Mouse (Mus musculus) MEL (cell line): ENCODE measurements at regions not wholly inside any gene's neighbourhood (a gene's known extent, or its start where the extent isn't known, plus 50 kb on each side); places are given as distances from the start of the nearest gene placed in this dataset.

ENCODE experiments used
- DNase-seq: peaks from one replicate; pipeline ENCODE4 v3.0.0; 2011; ENCODE audit warnings: low read depth, low spot score
- H3K27ac ChIP-seq: 2 replicates; pipeline ENCODE4 v1.5.1; 2012; ENCODE audit warnings: low read depth, mild to moderate bottlenecking, control low read depth, low read length, moderate library complexity; ENCODE audit not compliant: control insufficient read depth
- H3K27me3 ChIP-seq, 2 experiments: fragments of 150-350 bp in 1 of 2; sonication (generic) in 1 of 2; 2 replicates each; pipeline ENCODE4 v1.6.1; 2012; ENCODE audit warnings: low read length in 2 of 2, mild to moderate bottlenecking in 2 of 2, improper control_type of control experiment in 1 of 2, moderate library complexity in 1 of 2; ENCODE audit not compliant: insufficient read depth in 2 of 2, control insufficient read depth in 1 of 2
- H3K36me3 ChIP-seq, 2 experiments: 2 replicates each; pipeline ENCODE4 v1.6.1; 2012 to 2014; ENCODE audit warnings: low read length in 2 of 2, improper control_type of control experiment in 1 of 2, inconsistent platforms in 1 of 2, mild to moderate bottlenecking in 1 of 2; ENCODE audit not compliant: insufficient read depth in 2 of 2, control insufficient read depth in 1 of 2
- H3K4me1 ChIP-seq, 2 experiments: fragments of 150-350 bp in 1 of 2; sonication (generic) in 1 of 2; 2 replicates each; pipeline ENCODE4 v1.6.1; 2012; ENCODE audit warnings: low read length in 2 of 2, improper control_type of control experiment in 1 of 2, mild to moderate bottlenecking in 1 of 2; ENCODE audit not compliant: insufficient read depth in 2 of 2, control insufficient read depth in 1 of 2
- H3K4me3 ChIP-seq, 2 experiments: fragments of 150-350 bp in 1 of 2; sonication (generic) in 1 of 2; 2 replicates each; pipeline ENCODE4 v1.5.1; 2012; ENCODE audit warnings: low read depth in 2 of 2, low read length in 2 of 2, mild to moderate bottlenecking in 2 of 2, moderate library complexity in 2 of 2, control low read depth in 1 of 2, improper control_type of control experiment in 1 of 2; ENCODE audit not compliant: control insufficient read depth in 1 of 2, insufficient read depth in 1 of 2
- H3K79me2 ChIP-seq: 2 replicates; pipeline ENCODE4 v1.6.1; 2012; ENCODE audit warnings: mild to moderate bottlenecking, low read length, moderate library complexity; ENCODE audit not compliant: control insufficient read depth, poor library complexity, insufficient read depth
- H3K9ac ChIP-seq: 2 replicates; pipeline ENCODE4 v1.6.1; 2012; ENCODE audit warnings: low read depth, mild to moderate bottlenecking, control low read depth, low read length, moderate library complexity; ENCODE audit not compliant: control insufficient read depth, poor library complexity, severe bottlenecking
- H3K9me3 ChIP-seq: fragments of 150-350 bp; sonication (generic); replicated peaks from 2 replicates; pipeline ENCODE4 v1.6.1; 2012; ENCODE audit warnings: mild to moderate bottlenecking, low read length, improper control_type of control experiment, moderate library complexity; ENCODE audit not compliant: insufficient read depth
- BHLHE40 ChIP-seq: IDR thresholded peaks from 2 replicates; pipeline ENCODE4 v1.6.1; 2012; ENCODE audit warnings: low read depth, mild to moderate bottlenecking, inconsistent platforms, low read length, improper control_type of control experiment, borderline replicate concordance
- CHD1 ChIP-seq: IDR thresholded peaks from 2 replicates; pipeline ENCODE4 v1.6.1; 2012; ENCODE audit warnings: low read depth, mild to moderate bottlenecking, inconsistent platforms, low read length, improper control_type of control experiment
- CHD2 ChIP-seq: IDR thresholded peaks from 2 replicates; pipeline ENCODE4 v1.6.1; 2011; ENCODE audit warnings: low read length, improper control_type of control experiment
- CTCF ChIP-seq, 3 experiments: IDR thresholded peaks in 2 of 3; conservative IDR thresholded peaks in 1 of 3; 2 replicates each; pipeline ENCODE4 v1.5.1; 2011 to 2012; ENCODE audit warnings: low read length in 3 of 3, low read depth in 2 of 3, mild to moderate bottlenecking in 2 of 3, improper control_type of control experiment in 1 of 3, inconsistent platforms in 1 of 3, mixed read lengths in 1 of 3, moderate library complexity in 1 of 3; ENCODE audit not compliant: control insufficient read depth in 1 of 3, insufficient read depth in 1 of 3, poor library complexity in 1 of 3, severe bottlenecking in 1 of 3
- ELF1 ChIP-seq: IDR thresholded peaks from 2 replicates; pipeline ENCODE4 v1.6.1; 2014; ENCODE audit warnings: low read depth, mild to moderate bottlenecking, inconsistent platforms, low read length, improper control_type of control experiment, moderate library complexity
- ETS1 ChIP-seq: IDR thresholded peaks from 2 replicates; pipeline ENCODE4 v1.6.1; 2012; ENCODE audit warnings: low read depth, mild to moderate bottlenecking, inconsistent platforms, low read length, improper control_type of control experiment, moderate library complexity
- GABPA ChIP-seq: IDR thresholded peaks from 2 replicates; pipeline ENCODE4 v1.6.1; 2012; ENCODE audit warnings: low read depth, mild to moderate bottlenecking, inconsistent platforms, low read length, improper control_type of control experiment, moderate library complexity
- KAT2A ChIP-seq: conservative IDR thresholded peaks from 2 replicates; pipeline ENCODE4 v1.6.1; 2012; ENCODE audit warnings: low read depth, low read length, improper control_type of control experiment, inconsistent platforms
- MAFK ChIP-seq: IDR thresholded peaks from 2 replicates; pipeline ENCODE4 v1.6.1; 2011; ENCODE audit warnings: low read depth, mild to moderate bottlenecking, low read length, improper control_type of control experiment, borderline replicate concordance
- MAX ChIP-seq: IDR thresholded peaks from 2 replicates; pipeline ENCODE4 v1.6.1; 2011; ENCODE audit warnings: low read length, improper control_type of control experiment
- MAZ ChIP-seq: IDR thresholded peaks from 2 replicates; pipeline ENCODE4 v1.6.1; 2012; ENCODE audit warnings: low read depth, mild to moderate bottlenecking, inconsistent platforms, low read length, improper control_type of control experiment
- MEF2A ChIP-seq: IDR thresholded peaks from 2 replicates; pipeline ENCODE4 v1.6.1; 2014; ENCODE audit warnings: low read depth, mild to moderate bottlenecking, inconsistent platforms, low read length, improper control_type of control experiment; ENCODE audit not compliant: poor library complexity, insufficient replicate concordance, severe bottlenecking; ENCODE audit errors: extremely low read depth
- MXI1 ChIP-seq: IDR thresholded peaks from 2 replicates; pipeline ENCODE4 v1.6.1; 2011; ENCODE audit warnings: mild to moderate bottlenecking, low read depth, low read length, improper control_type of control experiment
- MYB ChIP-seq: IDR thresholded peaks from 2 replicates; pipeline ENCODE4 v1.6.1; 2011; ENCODE audit warnings: mild to moderate bottlenecking, low read depth, low read length, improper control_type of control experiment
- NELFE ChIP-seq: IDR thresholded peaks from 2 replicates; pipeline ENCODE4 v1.6.1; 2011; ENCODE audit warnings: low read depth, low read length, improper control_type of control experiment
- POLR2AphosphoS2 ChIP-seq: IDR thresholded peaks from 2 replicates; pipeline ENCODE4 v1.6.1; 2011; ENCODE audit warnings: low read length, improper control_type of control experiment
- POLR2AphosphoS5 ChIP-seq: IDR thresholded peaks from 2 replicates; pipeline ENCODE4 v1.6.1; 2012; ENCODE audit warnings: low read depth, borderline replicate concordance, mild to moderate bottlenecking, inconsistent platforms, low read length, moderate library complexity, mixed read lengths
- RAD21 ChIP-seq: IDR thresholded peaks from 2 replicates; pipeline ENCODE4 v1.6.1; 2011; ENCODE audit warnings: mild to moderate bottlenecking, low read depth, low read length, improper control_type of control experiment
- SIN3A ChIP-seq: IDR thresholded peaks from 2 replicates; pipeline ENCODE4 v1.6.1; 2012; ENCODE audit warnings: low read length, improper control_type of control experiment, inconsistent platforms
- SMC3 ChIP-seq: IDR thresholded peaks from 2 replicates; pipeline ENCODE4 v1.6.1; 2011; ENCODE audit warnings: low read depth, low read length, improper control_type of control experiment
- TCF12 ChIP-seq: IDR thresholded peaks from 2 replicates; pipeline ENCODE4 v1.6.1; 2014; ENCODE audit warnings: low read depth, mild to moderate bottlenecking, inconsistent platforms, low read length, improper control_type of control experiment, moderate library complexity
- UBTF ChIP-seq: IDR thresholded peaks from 2 replicates; pipeline ENCODE4 v1.6.1; 2012; ENCODE audit warnings: low read depth, mild to moderate bottlenecking, inconsistent platforms, low read length, improper control_type of control experiment, moderate library complexity, borderline replicate concordance; ENCODE audit not compliant: insufficient read depth
- USF1 ChIP-seq: IDR thresholded peaks from 2 replicates; pipeline ENCODE4 v1.6.1; 2014; ENCODE audit warnings: low read depth, mild to moderate bottlenecking, inconsistent platforms, low read length, improper control_type of control experiment, moderate library complexity
- USF2 ChIP-seq, 2 experiments: IDR thresholded peaks; 2 replicates each; pipeline ENCODE4 v1.6.1; 2011 to 2012; ENCODE audit warnings: improper control_type of control experiment in 2 of 2, low read length in 2 of 2, borderline replicate concordance in 1 of 2, inconsistent platforms in 1 of 2, low read depth in 1 of 2, mild to moderate bottlenecking in 1 of 2; ENCODE audit not compliant: insufficient read depth in 1 of 2
- ZC3H11A ChIP-seq: IDR thresholded peaks from 2 replicates; pipeline ENCODE4 v1.6.1; 2012; ENCODE audit warnings: low read depth, mild to moderate bottlenecking, inconsistent platforms, low read length, improper control_type of control experiment
- ZKSCAN1 ChIP-seq: IDR thresholded peaks from 2 replicates; pipeline ENCODE4 v1.6.1; 2012; ENCODE audit warnings: low read depth, mild to moderate bottlenecking, inconsistent platforms, low read length, improper control_type of control experiment, moderate library complexity
- ZMIZ1 ChIP-seq: IDR thresholded peaks from 2 replicates; pipeline ENCODE4 v1.6.1; 2012; ENCODE audit warnings: low read depth, mild to moderate bottlenecking, inconsistent platforms, low read length, improper control_type of control experiment, moderate library complexity

DNA sequence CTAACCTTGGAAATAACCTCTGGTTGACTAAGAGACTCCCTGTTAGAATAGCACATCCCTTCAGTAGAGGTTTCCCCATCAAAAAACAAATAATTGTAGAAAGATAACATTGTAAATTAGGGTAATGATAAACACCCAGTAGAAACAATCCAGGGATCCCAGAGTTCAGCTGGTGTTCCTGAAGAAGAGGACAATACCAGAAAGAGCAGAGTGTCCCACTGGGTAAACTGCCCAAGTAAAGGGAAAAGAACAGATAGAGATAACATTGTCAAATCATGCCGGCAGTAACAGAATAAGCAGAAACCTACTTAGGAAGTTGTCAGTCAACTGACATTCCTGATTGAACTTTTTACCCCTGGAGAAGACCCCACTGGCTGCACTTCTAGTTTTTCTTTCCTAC lies 440.1 kb downstream of the Cdh11 start:
- TF ChIP-seq USF2 (IDR thresholded peaks at IDR 0.05; ENCODE audit: borderline replicate concordance in 1 of 2, insufficient read depth in 1 of 2, low read depth in 1 of 2, low read length in 2 of 2) (no peak), USF1 (no peak), MAFK (no peak), CHD1 (no peak), ELF1 (no peak), MXI1 (no peak)
- no peaks in the 10 kb centered on the region for H3K36me3 ChIP-seq
- no peak for DNase-seq
- H3K4me1 ChIP-seq, result no peaks in the 10 kb centered on the region
- no peaks in the 10 kb centered on the region for H3K27me3 ChIP-seq
- no peak overlapping the region for H3K9ac ChIP-seq
- H3K27ac ChIP-seq, result no peak overlapping the region
- H3K9me3 ChIP-seq, result no peaks in the 10 kb centered on the region
- no peak overlapping the region for H3K4me3 ChIP-seq
- H3K79me2 ChIP-seq, result no peaks in the 10 kb centered on the region

DNA sequence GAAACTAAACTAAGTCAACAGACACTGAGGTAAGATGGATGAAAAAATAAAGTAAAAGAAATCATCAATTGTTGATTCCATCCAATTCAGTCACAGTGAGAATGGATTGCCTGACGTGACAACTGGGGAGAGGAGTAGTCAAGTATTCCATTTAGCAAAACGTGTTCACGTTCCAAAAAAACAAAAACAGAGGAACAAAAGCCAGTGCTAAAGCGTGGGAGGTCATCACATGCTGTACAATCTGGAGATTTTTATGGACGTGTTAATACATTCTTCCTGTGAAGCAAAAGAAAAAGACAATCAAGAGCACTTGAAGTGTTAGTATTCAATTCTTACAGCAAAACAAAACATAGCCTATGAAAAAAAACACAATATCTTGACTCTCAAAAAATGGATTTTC lies 452.9 kb downstream of the Cdh11 start:
- Histone ChIP-seq H3K9ac (no peak overlapping the region), H3K4me3 (no peak overlapping the region)

DNA sequence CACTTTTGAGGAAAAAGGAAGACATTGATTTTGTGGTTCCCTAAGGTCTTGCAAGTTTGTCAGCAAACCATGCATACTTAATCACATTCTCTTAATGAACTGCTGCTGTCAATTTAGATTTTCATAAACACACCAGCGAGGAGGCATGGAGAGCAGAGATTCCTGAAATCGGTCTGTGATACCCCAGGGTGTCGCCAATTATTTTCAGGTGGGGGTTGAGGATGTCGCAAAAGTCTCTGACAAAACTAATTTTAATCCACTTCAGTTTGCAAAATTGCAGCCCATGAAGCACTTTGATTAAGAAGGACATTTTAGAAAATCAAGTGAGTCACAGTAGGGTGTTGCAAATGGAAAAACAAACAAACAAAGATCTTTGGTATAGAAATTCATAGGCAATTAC lies 454.3 kb downstream of the Cdh11 start:
- Histone ChIP-seq H3K79me2 (no peaks in the 10 kb centered on the region), H3K36me3 (no peaks in the 10 kb centered on the region)
- TF ChIP-seq USF1, result no peak
- no peak for TF ChIP-seq CHD2
- TF ChIP-seq UBTF, result no peak
- TF ChIP-seq ZC3H11A, result no peak
- no peak for TF ChIP-seq ZKSCAN1
- TF ChIP-seq MYB, result no peak
- TF ChIP-seq ETS1, result no peak
- TF ChIP-seq GABPA, result no peak
- no peak for TF ChIP-seq SIN3A
- TF ChIP-seq KAT2A, result no peak
- TF ChIP-seq MEF2A, result no peak
- no peak for TF ChIP-seq NELFE
- TF ChIP-seq MAZ, result no peak
- no peak for TF ChIP-seq CTCF (IDR thresholded peaks at IDR 0.05 in 2 of 3, conservative IDR thresholded peaks at IDR 0.05 in 1 of 3; ENCODE audit: control insufficient read depth in 1 of 3, insufficient read depth in 1 of 3, low read depth in 2 of 3, low read length in 3 of 3, poor library complexity in 1 of 3, severe bottlenecking in 1 of 3)
- TF ChIP-seq, all 39 proteins: peak for 0
- Histone ChIP-seq H3K4me3 (no peak overlapping the region), H3K9ac (no peak overlapping the region), H3K27ac (no peak overlapping the region), H3K4me1 (no peaks in the 10 kb centered on the region), H3K27me3 (no peaks in the 10 kb centered on the region), H3K9me3 (no peaks in the 10 kb centered on the region)
- no peak for DNase-seq

More for the DNA sequence above, 452.9 kb downstream of the Cdh11 start:
- no peaks in the 10 kb centered on the region for H3K4me1 ChIP-seq
- no peaks in the 10 kb centered on the region for H3K9me3 ChIP-seq
- H3K36me3 ChIP-seq, result no peaks in the 10 kb centered on the region
- DNase-seq, result no peak
- no peaks in the 10 kb centered on the region for H3K27me3 ChIP-seq
- H3K79me2 ChIP-seq, result no peaks in the 10 kb centered on the region
- H3K27ac ChIP-seq, result no peak overlapping the region
- TF ChIP-seq MAFK, result no peak
- TF ChIP-seq BHLHE40, result no peak
- TF ChIP-seq KAT2A, result no peak
- TF ChIP-seq POLR2AphosphoS5, result no peak
- TF ChIP-seq ZKSCAN1, result no peak
- no peak for TF ChIP-seq ELF1
- no peak for TF ChIP-seq MAZ
- no peak for TF ChIP-seq ZMIZ1
- TF ChIP-seq ETS1, result no peak
- no peak for TF ChIP-seq CTCF (IDR thresholded peaks at IDR 0.05 in 2 of 3, conservative IDR thresholded peaks at IDR 0.05 in 1 of 3; ENCODE audit: control insufficient read depth in 1 of 3, insufficient read depth in 1 of 3, low read depth in 2 of 3, low read length in 3 of 3, poor library complexity in 1 of 3, severe bottlenecking in 1 of 3)
- no peak for TF ChIP-seq POLR2AphosphoS2
- no peak for TF ChIP-seq SIN3A
- no peak for TF ChIP-seq TCF12
- no peak for TF ChIP-seq SMC3
- TF ChIP-seq RAD21, result no peak
- no peak for TF ChIP-seq MAX
- TF ChIP-seq, all 39 proteins: peak for 0
